Mouse (Mus musculus) intestine, embryonic 14.5 days (tissue): ENCODE results near the gene Zfp944. TPM values are rescaled to one million over a fixed set of nuclear protein-coding genes. Genes with fewer than 3 reads are reported as not detected.

Experiments
- polyA plus RNA-seq: library from polyadenylated mRNA; unstranded; fragments of >200 nt; fragmentation: Nextera tagmentation; extraction: Ambion mirVana; gene quantifications from 2 replicates; pipeline ENCODE4 v1.2.1, GENCODE M21; 2014

Zfp944 gene
- polyA plus RNA-seq, 1 experiment from 2014 or later = 12.5 TPM

Other genes with a start within 250 kb of the Zfp944 start
- gene Zfp947, start 195.2 kb downstream of the Zfp944 start, polyA plus RNA-seq = 2.9 and 3.4 TPM in 2 replicates
- gene Zfp994, start 135.8 kb downstream of the Zfp944 start, polyA plus RNA-seq = 3.2 and 4.0 TPM in 2 replicates
- 12.1 and 13.2 TPM in 2 replicates for gene CT030661.1, start 46.6 kb downstream of the Zfp944 start, polyA plus RNA-seq
- gene Zfp758, start 53 bp upstream of the Zfp944 start, polyA plus RNA-seq = 7.7 and 9.2 TPM in 2 replicates
- gene Zfp946, start 62.8 kb upstream of the Zfp944 start, polyA plus RNA-seq = 15.2 and 17.8 TPM in 2 replicates
- gene Vmn2r111, start 212.1 kb upstream of the Zfp944 start, polyA plus RNA-seq = not detected in 2 replicates
- gene Vmn2r112, start 239.6 kb upstream of the Zfp944 start, polyA plus RNA-seq = not detected in 2 replicates